Mouse (Mus musculus) ES-Bruce4 (cell line): ENCODE data around the gene Gm13287. TPM values are rescaled to one million over a fixed set of nuclear protein-coding genes. Genes with fewer than 3 reads are reported as not detected.
"Not testable (repeated sequence)": the region's sequence is repeated elsewhere in the genome, so short reads cannot be mapped to it uniquely, and the experiment has no call there.

Experiments used
- H3K27ac ChIP-seq: 2 replicates; pipeline ENCODE4 v1.5.1; 2012; ENCODE audit warnings: low read length, inconsistent platforms; ENCODE audit not compliant: insufficient read depth
- H3K27me3 ChIP-seq: 2 replicates; pipeline ENCODE4 v1.6.1; 2012; ENCODE audit warnings: mild to moderate bottlenecking, low read length, inconsistent platforms; ENCODE audit not compliant: control insufficient read depth, poor library complexity, insufficient read depth, severe bottlenecking
- H3K36me3 ChIP-seq: 2 replicates; pipeline ENCODE4 v1.6.1; 2012; ENCODE audit warnings: inconsistent platforms, mild to moderate bottlenecking, low read length, moderate library complexity; ENCODE audit not compliant: control insufficient read depth, poor library complexity, insufficient read depth, severe bottlenecking
- H3K4me1 ChIP-seq: one replicate; pipeline ENCODE4 v1.8.1; 2011; ENCODE audit warnings: low read length; ENCODE audit not compliant: control insufficient read depth, insufficient read depth
- H3K4me3 ChIP-seq: 2 replicates; pipeline ENCODE4 v1.5.1; 2011; ENCODE audit warnings: low read depth, mild to moderate bottlenecking, low read length
- H3K9ac ChIP-seq: 2 replicates; pipeline ENCODE4 v1.6.1; 2012; ENCODE audit warnings: low read depth, mild to moderate bottlenecking, inconsistent platforms; ENCODE audit not compliant: poor library complexity, severe bottlenecking
- H3K9me3 ChIP-seq: replicated peaks from 2 replicates; pipeline ENCODE4 v1.6.1; 2012; ENCODE audit warnings: mild to moderate bottlenecking, low read length, inconsistent platforms; ENCODE audit not compliant: control insufficient read depth, poor library complexity, insufficient read depth, severe bottlenecking
- CTCF ChIP-seq: IDR thresholded peaks from one replicate; pipeline ENCODE4 v1.8.1; 2011; ENCODE audit warnings: low read depth, low read length
- polyA plus RNA-seq: library from polyadenylated mRNA; stranded (reverse); fragments of >200 nt; gene quantifications from 2 replicates; pipeline ENCODE4 v1.2.4, GENCODE M21; 2011; ENCODE audit warnings: low read depth; ENCODE audit not compliant: missing spikeins, insufficient read depth, insufficient read length

The Gm13287 gene
- polyA plus RNA-seq, 1 experiment = not detected

DNA sequence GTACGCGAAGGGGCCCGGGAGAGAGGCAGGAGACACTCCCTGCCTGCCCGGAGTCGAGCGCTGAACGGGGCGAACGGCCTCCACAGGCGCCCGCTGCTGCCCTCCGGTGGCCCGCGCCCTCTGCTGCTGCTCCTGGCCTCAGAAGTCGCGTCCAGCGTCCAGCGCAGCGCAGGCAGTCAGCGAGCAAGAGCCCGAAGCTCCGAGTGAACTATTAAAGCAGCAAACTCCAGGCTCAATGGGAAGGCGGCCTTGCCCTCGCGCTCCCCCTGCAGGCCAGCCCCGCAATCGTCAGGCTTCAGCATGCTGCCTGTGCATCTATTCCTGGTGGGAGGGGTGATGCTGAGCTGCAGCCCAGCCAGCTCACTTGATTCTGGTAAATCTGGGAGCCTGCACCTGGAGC, 17.6 kb upstream of the Gm13287 start, which contains the start of gene Gm13276:
Gm13276 (plus strand) TSS at position 301 of the 400 bp plus-strand sequence.
- H3K36me3 ChIP-seq, H3K4me1 ChIP-seq, H3K9ac ChIP-seq, H3K9me3 ChIP-seq, H3K4me3 ChIP-seq, H3K27ac ChIP-seq, H3K27me3 ChIP-seq: not testable (repeated sequence)

- H3K27ac ChIP-seq, H3K4me1 ChIP-seq, H3K9me3 ChIP-seq, H3K9ac ChIP-seq, H3K27me3 ChIP-seq, H3K36me3 ChIP-seq, H3K4me3 ChIP-seq: not testable (repeated sequence)
- TF ChIP-seq CTCF = peak; percentile 28
Measured at GRCm38 (mm10) chr4:88788402-88788801, 14.7 kb upstream of the Gm13287 start, which contains the start of gene Gm13277. Gene Gm13277 (plus strand): TSS chr4:88788632.

DNA sequence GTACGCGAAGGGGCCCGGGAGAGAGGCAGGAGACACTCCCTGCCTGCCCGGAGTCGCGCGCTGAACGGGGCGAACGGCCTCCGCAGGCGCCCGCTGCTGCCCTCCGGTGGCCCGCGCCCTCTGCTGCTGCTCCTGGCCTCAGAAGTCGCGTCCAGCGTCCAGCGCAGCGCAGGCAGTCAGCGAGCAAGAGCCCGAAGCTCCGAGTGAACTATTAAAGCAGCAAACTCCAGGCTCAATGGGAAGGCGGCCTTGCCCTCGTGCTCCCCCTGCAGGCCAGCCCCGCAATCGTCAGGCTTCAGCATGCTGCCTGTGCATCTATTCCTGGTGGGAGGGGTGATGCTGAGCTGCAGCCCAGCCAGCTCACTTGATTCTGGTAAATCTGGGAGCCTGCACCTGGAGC, 11.8 kb upstream of the Gm13287 start, which contains the start of gene Gm13278:
Gm13278 (plus strand) TSS at position 301 of the 400 bp plus-strand sequence.
- H3K9ac ChIP-seq, H3K36me3 ChIP-seq, H3K9me3 ChIP-seq, H3K27me3 ChIP-seq, H3K4me1 ChIP-seq, H3K4me3 ChIP-seq, H3K27ac ChIP-seq: not testable (repeated sequence)

DNA sequence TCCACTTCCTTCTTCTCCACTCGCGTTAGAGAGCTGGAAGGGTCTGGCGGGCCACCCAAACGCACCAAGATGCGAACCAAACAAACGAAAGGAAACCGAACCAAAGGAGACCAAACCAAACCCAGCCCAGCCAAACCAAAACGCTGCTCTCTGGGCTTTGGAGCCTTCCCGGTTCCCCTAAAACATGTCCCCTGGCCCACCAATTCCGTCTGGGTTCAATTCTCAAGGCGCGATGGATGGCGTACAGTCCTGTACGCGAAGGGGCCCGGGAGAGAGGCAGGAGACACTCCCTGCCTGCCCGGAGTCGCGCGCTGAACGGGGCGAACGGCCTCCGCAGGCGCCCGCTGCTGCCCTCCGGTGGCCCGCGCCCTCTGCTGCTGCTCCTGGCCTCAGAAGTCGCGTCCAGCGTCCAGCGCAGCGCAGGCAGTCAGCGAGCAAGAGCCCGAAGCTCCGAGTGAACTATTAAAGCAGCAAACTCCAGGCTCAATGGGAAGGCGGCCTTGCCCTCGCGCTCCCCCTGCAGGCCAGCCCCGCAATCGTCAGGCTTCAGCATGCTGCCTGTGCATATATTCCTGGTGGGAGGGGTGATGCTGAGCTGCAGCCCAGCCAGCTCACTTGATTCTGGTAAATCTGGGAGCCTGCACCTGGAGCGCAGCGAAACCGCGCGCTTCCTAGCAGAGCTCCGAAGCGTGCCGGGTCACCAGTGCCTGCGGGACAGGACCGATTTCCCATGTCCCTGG, 8.9 kb upstream of the Gm13287 start, which contains the start of gene Gm13275:
Gm13275 (plus strand) TSS at position 552 of the 740 bp plus-strand sequence.
- not testable (repeated sequence) for H3K4me1 ChIP-seq, H3K36me3 ChIP-seq, H3K9me3 ChIP-seq, H3K4me3 ChIP-seq, H3K27ac ChIP-seq, H3K9ac ChIP-seq, H3K27me3 ChIP-seq

- H3K27ac ChIP-seq, H3K9me3 ChIP-seq, H3K4me1 ChIP-seq, H3K36me3 ChIP-seq, H3K4me3 ChIP-seq, H3K27me3 ChIP-seq, H3K9ac ChIP-seq: not testable (repeated sequence)
Measured at GRCm38 (mm10) chr4:88797097-88797496, 6.0 kb upstream of the Gm13287 start, which contains the start of gene Gm13279. Gene Gm13279 (plus strand): TSS chr4:88797397.

GRCm38 (mm10) chr4:88799365-88799764, 3.7 kb upstream of the Gm13287 start, which contains the start of gene Gm13285:
Gene Gm13285 (plus strand): TSS chr4:88799665.
- H3K36me3 ChIP-seq, H3K9ac ChIP-seq, H3K27ac ChIP-seq, H3K4me3 ChIP-seq, H3K27me3 ChIP-seq, H3K9me3 ChIP-seq, H3K4me1 ChIP-seq: not testable (repeated sequence)

GRCm38 (mm10) chr4:88805231-88805630, 2.2 kb downstream of the Gm13287 start, which contains the start of gene Gm13288:
Gene Gm13288 (plus strand): TSS chr4:88805531.
- not testable (repeated sequence) for H3K4me1 ChIP-seq, H3K27me3 ChIP-seq, H3K9me3 ChIP-seq, H3K9ac ChIP-seq, H3K4me3 ChIP-seq, H3K27ac ChIP-seq, H3K36me3 ChIP-seq

- not testable (repeated sequence) for H3K9ac ChIP-seq, H3K4me3 ChIP-seq, H3K27ac ChIP-seq, H3K9me3 ChIP-seq, H3K36me3 ChIP-seq, H3K27me3 ChIP-seq, H3K4me1 ChIP-seq
Measured at GRCm38 (mm10) chr4:88805761-88806160, 2.7 kb downstream of the Gm13287 start.
